Mouse (Mus musculus): ENCODE data around the gene Atp6v1g2. TPM values are rescaled to one million over a fixed set of nuclear protein-coding genes. Genes with fewer than 3 reads are reported as not detected.
A peak's percentile ranks its signal among the peaks of the same experiment; 100 is the strongest.

The Atp6v1g2 gene
- polyA plus RNA-seq, 1 experiment from 2014 or later = 122 TPM

- no peak for DNase-seq (ENCODE audit: low spot score)
- no peak for ATAC-seq (ENCODE audit: low FRiP score)
- Histone ChIP-seq H3K9ac (no peak overlapping the region), H3K9me3 (ENCODE audit: control insufficient read depth, low read length) (no peaks in the 10 kb centered on the region), H3K4me2 (replicated peaks) (no peak overlapping the region), H3K4me3 (replicated peaks; ENCODE audit: low read length) (no peak overlapping the region), H3K27me3 (ENCODE audit: control insufficient read depth, insufficient read depth, low read length) (no peaks in the 10 kb centered on the region), H3K36me3 (replicated peaks; ENCODE audit: control insufficient read depth, insufficient read depth) (peaks cover 23% of the 10 kb centered on the region), H3K4me1 (replicated peaks; ENCODE audit: control insufficient read depth, insufficient read depth, low read length) (no peaks in the 10 kb centered on the region), H3K27ac (no peak overlapping the region)
- WGBS = 84% methylated on average over 18 of the region's 18 CpGs
Measured at GRCm38 (mm10) chr17:35218516-35219193, 14.8 kb upstream of the Atp6v1g2 start.

- peaks cover 25% of the 10 kb centered on the region for H3K36me3 ChIP-seq (replicated peaks; ENCODE audit: control insufficient read depth, insufficient read depth)
- 89% methylated on average over 6 of the region's 6 CpGs for WGBS
- ATAC-seq (ENCODE audit: low FRiP score) = no peak
Measured at GRCm38 (mm10) chr17:35219601-35220041, 13.8 kb upstream of the Atp6v1g2 start.

GRCm38 (mm10) chr17:35220156-35220952, 13.1 kb upstream of the Atp6v1g2 start, which contains the start of gene Gm16181:
Gene Gm16181 (plus strand): TSS chr17:35220834.
- ATAC-seq (ENCODE audit: low FRiP score) = no peak
- WGBS = 82% methylated on average over 28 of the region's 28 CpGs
- Histone ChIP-seq H3K27ac (no peak within 1 kb of the TSS), H3K9me3 (ENCODE audit: control insufficient read depth, low read length) (no peaks in the 10 kb centered on the region), H3K9ac (no peak within 1 kb of the TSS), H3K4me1 (replicated peaks; ENCODE audit: control insufficient read depth, insufficient read depth, low read length) (no peaks in the 10 kb centered on the region), H3K27me3 (ENCODE audit: control insufficient read depth, insufficient read depth, low read length) (no peaks in the 10 kb centered on the region), H3K4me3 (replicated peaks; ENCODE audit: low read length) (no peak within 1 kb of the TSS), H3K4me2 (replicated peaks) (no peak within 1 kb of the TSS), H3K36me3 (replicated peaks; ENCODE audit: control insufficient read depth, insufficient read depth) (peaks cover 25% of the 10 kb centered on the region)
- DNase-seq (ENCODE audit: low spot score) = no peak

More at GRCm38 (mm10) chr17:35219601-35220041, 13.8 kb upstream of the Atp6v1g2 start:
- no peak overlapping the region for H3K4me3 ChIP-seq (replicated peaks; ENCODE audit: low read length)
- no peaks in the 10 kb centered on the region for H3K9me3 ChIP-seq (ENCODE audit: control insufficient read depth, low read length)
- H3K27ac ChIP-seq = no peak overlapping the region
- no peak overlapping the region for H3K9ac ChIP-seq
- H3K4me2 ChIP-seq (replicated peaks) = no peak overlapping the region
- DNase-seq (ENCODE audit: low spot score) = no peak
- H3K4me1 ChIP-seq (replicated peaks; ENCODE audit: control insufficient read depth, insufficient read depth, low read length) = no peaks in the 10 kb centered on the region
- H3K27me3 ChIP-seq (ENCODE audit: control insufficient read depth, insufficient read depth, low read length) = no peaks in the 10 kb centered on the region

- DNase-seq (ENCODE audit: low spot score) = no peak
Measured at GRCm38 (mm10) chr17:35222299-35222698, 11.2 kb upstream of the Atp6v1g2 start.

GRCm38 (mm10) chr17:35224641-35225040, 8.8 kb upstream of the Atp6v1g2 start:
- WGBS = 97% methylated on average over 4 of the region's 4 CpGs
- Histone ChIP-seq H3K4me1 (replicated peaks; ENCODE audit: control insufficient read depth, insufficient read depth, low read length) (no peaks in the 10 kb centered on the region), H3K27ac (no peak overlapping the region), H3K9me3 (ENCODE audit: control insufficient read depth, low read length) (no peaks in the 10 kb centered on the region), H3K9ac (no peak overlapping the region), H3K27me3 (ENCODE audit: control insufficient read depth, insufficient read depth, low read length) (no peaks in the 10 kb centered on the region), H3K4me2 (replicated peaks) (no peak overlapping the region), H3K36me3 (replicated peaks; ENCODE audit: control insufficient read depth, insufficient read depth) (peaks cover 49% of the 10 kb centered on the region), H3K4me3 (replicated peaks; ENCODE audit: low read length) (no peak overlapping the region)
- ATAC-seq (ENCODE audit: low FRiP score) (no peak), DNase-seq (ENCODE audit: low spot score) (no peak)

More at GRCm38 (mm10) chr17:35222299-35222698, 11.2 kb upstream of the Atp6v1g2 start:
- H3K27ac ChIP-seq = no peak overlapping the region
- H3K36me3 ChIP-seq (replicated peaks; ENCODE audit: control insufficient read depth, insufficient read depth) = peaks cover 27% of the 10 kb centered on the region
- WGBS = 74% methylated on average over 6 of the region's 6 CpGs
- H3K4me1 ChIP-seq (replicated peaks; ENCODE audit: control insufficient read depth, insufficient read depth, low read length) = no peaks in the 10 kb centered on the region
- no peaks in the 10 kb centered on the region for H3K27me3 ChIP-seq (ENCODE audit: control insufficient read depth, insufficient read depth, low read length)
- H3K4me2 ChIP-seq (replicated peaks) = no peak overlapping the region
- H3K4me3 ChIP-seq (replicated peaks; ENCODE audit: low read length) = no peak overlapping the region
- H3K9ac ChIP-seq = no peak overlapping the region
- H3K9me3 ChIP-seq (ENCODE audit: control insufficient read depth, low read length) = no peaks in the 10 kb centered on the region
- ATAC-seq (ENCODE audit: low FRiP score) = no peak

GRCm38 (mm10) chr17:35225456-35225855, 8.0 kb upstream of the Atp6v1g2 start:
- H3K9ac ChIP-seq = no peak overlapping the region
- peaks cover 48% of the 10 kb centered on the region for H3K36me3 ChIP-seq (replicated peaks; ENCODE audit: control insufficient read depth, insufficient read depth)
- no peak overlapping the region for H3K4me2 ChIP-seq (replicated peaks)
- no peaks in the 10 kb centered on the region for H3K27me3 ChIP-seq (ENCODE audit: control insufficient read depth, insufficient read depth, low read length)
- ATAC-seq (ENCODE audit: low FRiP score) = no peak
- H3K9me3 ChIP-seq (ENCODE audit: control insufficient read depth, low read length) = no peaks in the 10 kb centered on the region
- no peak for DNase-seq (ENCODE audit: low spot score)
- WGBS = 92% methylated on average over 5 of the region's 5 CpGs
- no peak overlapping the region for H3K4me3 ChIP-seq (replicated peaks; ENCODE audit: low read length)
- H3K27ac ChIP-seq = no peak overlapping the region
- H3K4me1 ChIP-seq (replicated peaks; ENCODE audit: control insufficient read depth, insufficient read depth, low read length) = no peaks in the 10 kb centered on the region

- 87% methylated on average over 14 of the region's 14 CpGs for WGBS
- ATAC-seq (ENCODE audit: low FRiP score) (no peak), DNase-seq (ENCODE audit: low spot score) (no peak)
- Histone ChIP-seq H3K4me2 (replicated peaks) (no peak overlapping the region), H3K4me1 (replicated peaks; ENCODE audit: control insufficient read depth, insufficient read depth, low read length) (no peaks in the 10 kb centered on the region), H3K36me3 (replicated peaks; ENCODE audit: control insufficient read depth, insufficient read depth) (peaks cover 52% of the 10 kb centered on the region), H3K27ac (no peak overlapping the region), H3K9me3 (ENCODE audit: control insufficient read depth, low read length) (no peaks in the 10 kb centered on the region), H3K4me3 (replicated peaks; ENCODE audit: low read length) (no peak overlapping the region), H3K27me3 (ENCODE audit: control insufficient read depth, insufficient read depth, low read length) (no peaks in the 10 kb centered on the region), H3K9ac (no peak overlapping the region)
Measured at GRCm38 (mm10) chr17:35226561-35227046, 6.9 kb upstream of the Atp6v1g2 start.

GRCm38 (mm10) chr17:35231022-35231421, 2.4 kb upstream of the Atp6v1g2 start:
- no peak overlapping the region; the same call in 1 of the 2 replicates for H3K9ac ChIP-seq

GRCm38 (mm10) chr17:35232043-35232442, 1.4 kb upstream of the Atp6v1g2 start:
- peak; percentile 93 for DNase-seq (ENCODE audit: low spot score)
- Histone ChIP-seq H3K9ac (peak overlapping the region; percentile 44; the same call in 1 of the 2 replicates), H3K27ac (no peak overlapping the region), H3K27me3 (ENCODE audit: control insufficient read depth, insufficient read depth, low read length) (no peaks in the 10 kb centered on the region), H3K4me2 (replicated peaks) (peak overlapping the region; percentile 25; the same call in 1 of the 2 replicates), H3K36me3 (replicated peaks; ENCODE audit: control insufficient read depth, insufficient read depth) (peaks cover 47% of the 10 kb centered on the region), H3K4me3 (replicated peaks; ENCODE audit: low read length) (no peak overlapping the region), H3K4me1 (replicated peaks; ENCODE audit: control insufficient read depth, insufficient read depth, low read length) (peaks cover 13% of the 10 kb centered on the region; the same call in 1 of the 2 replicates), H3K9me3 (ENCODE audit: control insufficient read depth, low read length) (no peaks in the 10 kb centered on the region)
- ATAC-seq (ENCODE audit: low FRiP score) = no peak
- WGBS = 12% methylated on average over 12 of the region's 12 CpGs

More at GRCm38 (mm10) chr17:35231022-35231421, 2.4 kb upstream of the Atp6v1g2 start:
- no peak for DNase-seq (ENCODE audit: low spot score)
- ATAC-seq (ENCODE audit: low FRiP score) = no peak
- peaks cover 13% of the 10 kb centered on the region; the same call in 1 of the 2 replicates for H3K4me1 ChIP-seq (replicated peaks; ENCODE audit: control insufficient read depth, insufficient read depth, low read length)
- peaks cover 47% of the 10 kb centered on the region for H3K36me3 ChIP-seq (replicated peaks; ENCODE audit: control insufficient read depth, insufficient read depth)
- H3K4me3 ChIP-seq (replicated peaks; ENCODE audit: low read length) = no peak overlapping the region
- H3K27ac ChIP-seq = no peak overlapping the region
- no peaks in the 10 kb centered on the region for H3K27me3 ChIP-seq (ENCODE audit: control insufficient read depth, insufficient read depth, low read length)
- 96% methylated on average over 10 of the region's 10 CpGs for WGBS
- H3K4me2 ChIP-seq (replicated peaks) = no peak overlapping the region
- H3K9me3 ChIP-seq (ENCODE audit: control insufficient read depth, low read length) = no peaks in the 10 kb centered on the region
